Mouse (Mus musculus) CH12.LX (cell line): Measurements from ENCODE around the gene Btnl6. TPM values are rescaled to one million over a fixed set of nuclear protein-coding genes. Genes with fewer than 3 reads are reported as not detected.

Source experiments
- DNase-seq: peaks from one replicate; pipeline ENCODE4 v3.0.0-alpha.2; 2013; ENCODE audit errors: extremely low read depth
- H3K27ac ChIP-seq: 2 replicates; pipeline ENCODE4 v1.5.1; 2012; ENCODE audit warnings: low read depth, mild to moderate bottlenecking, control low read depth, moderate library complexity; ENCODE audit not compliant: insufficient read depth
- H3K27me3 ChIP-seq: replicated peaks from 2 replicates; pipeline ENCODE3; 2012; ENCODE audit warnings: inconsistent platforms
- H3K36me3 ChIP-seq, 2 experiments: replicated peaks in 1 of 2; 2 replicates each; pipeline versions ENCODE3 to v1.6.1; 2012; ENCODE audit warnings: inconsistent platforms in 1 of 2, low read length in 1 of 2, mild to moderate bottlenecking in 1 of 2, mixed read lengths in 1 of 2, moderate library complexity in 1 of 2; ENCODE audit not compliant: control insufficient read depth in 1 of 2, insufficient read depth in 1 of 2
- H3K4me1 ChIP-seq, 2 experiments: 2 replicates each; pipeline ENCODE4 v1.6.1; 2012; ENCODE audit warnings: inconsistent platforms in 1 of 2, moderate library complexity in 1 of 2; ENCODE audit not compliant: insufficient read depth in 2 of 2, control insufficient read depth in 1 of 2
- H3K4me2 ChIP-seq: 2 replicates; pipeline ENCODE4 v1.6.1; 2012; ENCODE audit warnings: low read depth, mild to moderate bottlenecking, control low read depth; ENCODE audit not compliant: poor library complexity, insufficient read depth, severe bottlenecking
- H3K4me3 ChIP-seq, 3 experiments: fragments of 150-350 bp in 1 of 3; sonication (generic) in 1 of 3; replicated peaks in 1 of 3; 2 replicates each; pipeline versions ENCODE3 to v1.5.1; 2011 to 2012; ENCODE audit warnings: low read depth in 2 of 3, low read length in 2 of 3, mild to moderate bottlenecking in 2 of 3, moderate library complexity in 2 of 3, control low read depth in 1 of 3, improper control_type of control experiment in 1 of 3, inconsistent platforms in 1 of 3, mixed read lengths in 1 of 3; ENCODE audit not compliant: poor library complexity in 1 of 3
- H3K79me2 ChIP-seq: replicated peaks from 2 replicates; pipeline ENCODE4 v1.6.1; 2012; ENCODE audit warnings: mild to moderate bottlenecking, moderate library complexity; ENCODE audit not compliant: control insufficient read depth, poor library complexity, insufficient read depth, severe bottlenecking; ENCODE audit errors: extremely low read depth
- H3K9ac ChIP-seq: 2 replicates; pipeline ENCODE4 v1.6.1; 2012; ENCODE audit warnings: low read depth, mild to moderate bottlenecking, control low read depth, moderate library complexity; ENCODE audit not compliant: insufficient read depth
- H3K9me3 ChIP-seq: replicated peaks from 2 replicates; pipeline ENCODE3; 2012; ENCODE audit warnings: low read length, inconsistent platforms, mixed read lengths
- CHD1 ChIP-seq: IDR thresholded peaks from 2 replicates; pipeline ENCODE4 v1.6.1; 2012; ENCODE audit warnings: low read depth, low read length, improper control_type of control experiment, inconsistent platforms
- CTCF ChIP-seq, 2 experiments: IDR thresholded peaks in 1 of 2; conservative IDR thresholded peaks in 1 of 2; 2 replicates each; pipeline ENCODE4 v1.5.1; 2011 to 2012; ENCODE audit warnings: low read depth in 2 of 2, low read length in 2 of 2, improper control_type of control experiment in 1 of 2, inconsistent platforms in 1 of 2, mild to moderate bottlenecking in 1 of 2, moderate library complexity in 1 of 2
- E2F4 ChIP-seq: IDR thresholded peaks from 2 replicates; pipeline ENCODE4 v1.6.1; 2011; ENCODE audit warnings: low read depth, low read length, improper control_type of control experiment; ENCODE audit not compliant: insufficient replicate concordance
- EP300 ChIP-seq: IDR thresholded peaks from 2 replicates; pipeline ENCODE4 v1.6.1; 2011; ENCODE audit warnings: low read length, improper control_type of control experiment
- ETS1 ChIP-seq: conservative IDR thresholded peaks from 2 replicates; pipeline ENCODE4 v1.6.1; 2012; ENCODE audit warnings: low read depth, mild to moderate bottlenecking, inconsistent platforms, low read length, improper control_type of control experiment, moderate library complexity
- HCFC1 ChIP-seq: IDR thresholded peaks from 2 replicates; pipeline ENCODE4 v1.6.1; 2012; ENCODE audit warnings: low read depth, mild to moderate bottlenecking, inconsistent platforms, low read length, improper control_type of control experiment
- IRF4 ChIP-seq: IDR thresholded peaks from 2 replicates; pipeline ENCODE4 v1.6.1; 2014; ENCODE audit warnings: low read depth, mild to moderate bottlenecking, inconsistent platforms, low read length, improper control_type of control experiment
- JUN ChIP-seq: IDR thresholded peaks from 2 replicates; pipeline ENCODE4 v1.6.1; 2011; ENCODE audit warnings: low read depth, mild to moderate bottlenecking, low read length, improper control_type of control experiment, moderate library complexity; ENCODE audit not compliant: insufficient read depth
- KAT2A ChIP-seq: IDR thresholded peaks from 2 replicates; pipeline ENCODE4 v1.6.1; 2012; ENCODE audit warnings: low read length, improper control_type of control experiment, inconsistent platforms; ENCODE audit not compliant: insufficient replicate concordance
- MAFK ChIP-seq: IDR thresholded peaks from 2 replicates; pipeline ENCODE4 v1.6.1; 2011; ENCODE audit warnings: low read length, improper control_type of control experiment; ENCODE audit not compliant: insufficient replicate concordance
- MEF2A ChIP-seq: IDR thresholded peaks from 2 replicates; pipeline ENCODE4 v1.6.1; 2014; ENCODE audit warnings: low read depth, mild to moderate bottlenecking, inconsistent platforms, low read length, improper control_type of control experiment, borderline replicate concordance
- MXI1 ChIP-seq: IDR thresholded peaks from 2 replicates; pipeline ENCODE4 v1.6.1; 2011; ENCODE audit warnings: mild to moderate bottlenecking, low read depth, low read length, improper control_type of control experiment
- MYC ChIP-seq: IDR thresholded peaks from 2 replicates; pipeline ENCODE4 v1.6.1; 2011; ENCODE audit warnings: low read depth, mild to moderate bottlenecking, improper control_type of control experiment, low read length
- NELFE ChIP-seq: IDR thresholded peaks from 2 replicates; pipeline ENCODE4 v1.6.1; 2011; ENCODE audit warnings: low read depth, low read length, improper control_type of control experiment
- NRF1 ChIP-seq: IDR thresholded peaks from 2 replicates; pipeline ENCODE4 v1.6.1; 2014; ENCODE audit warnings: low read depth, mild to moderate bottlenecking, inconsistent platforms, low read length, improper control_type of control experiment, moderate library complexity
- POLR2AphosphoS2 ChIP-seq: IDR thresholded peaks from 2 replicates; pipeline ENCODE4 v1.6.1; 2011; ENCODE audit warnings: low read depth, low read length, improper control_type of control experiment
- SIN3A ChIP-seq: IDR thresholded peaks from 2 replicates; pipeline ENCODE4 v1.6.1; 2012; ENCODE audit warnings: low read length, improper control_type of control experiment, inconsistent platforms
- TCF12 ChIP-seq: IDR thresholded peaks from 2 replicates; pipeline ENCODE4 v1.6.1; 2014; ENCODE audit warnings: low read depth, mild to moderate bottlenecking, inconsistent platforms, low read length, improper control_type of control experiment
- UBTF ChIP-seq: IDR thresholded peaks from 2 replicates; pipeline ENCODE4 v1.6.1; 2012; ENCODE audit warnings: low read depth, mild to moderate bottlenecking, inconsistent platforms, low read length, improper control_type of control experiment, moderate library complexity
- ZC3H11A ChIP-seq: IDR thresholded peaks from 2 replicates; pipeline ENCODE4 v1.6.1; 2012; ENCODE audit warnings: low read depth, mild to moderate bottlenecking, inconsistent platforms, low read length, improper control_type of control experiment
- ZKSCAN1 ChIP-seq: IDR thresholded peaks from 2 replicates; pipeline ENCODE4 v1.6.1; 2012; ENCODE audit warnings: low read depth, inconsistent platforms, low read length, improper control_type of control experiment, borderline replicate concordance
- dilution Hi-C: fragments of 300-500 bp; cut with MboI; formaldehyde crosslinking; loops from 2 replicates; pipeline ENCODE4 v1.14.3; 2020; ENCODE audit warnings: low sequenced_read_pairs; ENCODE audit not compliant: extremely low pct_unique_long_range_greater_than_20kb, extremely low pct_ligation_motif_present
- in situ Hi-C: fragments of 300-500 bp; cut with MboI; formaldehyde crosslinking; loops from 3 replicates; pipeline ENCODE4 v1.14.3; 2019; ENCODE audit warnings: low sequenced_read_pairs, low pct_ligation_motif_present, low pct_unique_long_range_greater_than_20kb, mixed read lengths
- polyA plus RNA-seq: library from polyadenylated mRNA; unstranded; fragments of >175 nt; gene quantifications from 2 replicates; pipeline ENCODE4 v1.2.1, GENCODE M21; 2012; ENCODE audit warnings: low read depth; ENCODE audit not compliant: insufficient read length
- total RNA-seq, 2 experiments: library from RNA; depleted of rRNA; stranded (reverse); fragments of 300-350 nt in 1 of 2; fragments of >200 nt in 1 of 2; gene quantifications; 2 replicates each; pipeline ENCODE4 v1.2.3; 2012 to 2014

Btnl6 gene
- total RNA-seq (2012; rRNA removed) (not detected in 2 replicates), total RNA-seq (2014; rRNA removed) (not detected in 2 replicates), polyA plus RNA-seq (not detected in 2 replicates)

DNA sequence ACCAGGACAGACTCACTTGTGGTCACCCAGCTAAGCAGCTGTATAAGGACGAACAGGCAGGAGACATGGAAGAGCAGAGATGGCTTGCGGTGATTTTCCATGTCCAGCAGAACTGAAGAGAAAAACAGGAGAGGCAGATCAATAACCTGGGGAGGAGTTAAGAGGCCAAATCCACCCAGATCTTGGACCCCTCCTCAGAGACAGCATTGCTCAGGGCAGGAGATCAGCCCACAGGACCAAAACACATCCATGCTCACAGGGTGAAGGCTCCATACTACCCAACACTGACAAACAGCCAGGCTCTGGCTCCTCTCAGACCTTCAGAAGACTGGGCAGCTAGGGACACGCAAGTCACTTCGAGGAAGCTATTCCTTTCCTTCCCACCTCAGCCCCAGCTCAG is at the start of gene Btnl6:
TSS of gene Btnl6 (minus strand) at position 101 of the 400 bp plus-strand sequence.
- dilution Hi-C loops = no loop called here
- in situ Hi-C loops = loop anchor here (5.0 kb wide), 1 partner anchor 45 kb away; no protein-coding TSS in a partner anchor

DNA sequence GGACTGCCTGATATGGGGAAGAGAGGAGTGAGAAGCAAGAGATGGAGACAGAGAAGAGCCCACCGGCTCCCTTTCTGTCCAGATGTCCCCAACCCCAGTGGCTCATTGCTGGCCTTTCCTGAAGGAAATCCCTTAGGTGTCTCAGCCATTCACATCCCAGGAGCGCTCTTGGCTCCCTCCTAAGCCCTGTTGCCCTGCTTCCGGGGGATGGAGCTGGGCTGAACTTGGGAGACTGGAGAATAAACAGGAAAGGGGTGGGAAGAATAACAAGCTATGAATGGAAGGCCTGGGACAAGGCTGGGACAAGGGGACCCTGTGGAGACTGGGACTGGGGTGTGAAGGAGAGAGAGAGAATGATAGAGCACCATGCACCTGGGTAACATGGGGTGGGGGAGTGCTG is 47.6 kb upstream of the Btnl6 start:
- no peak overlapping the region for H3K9ac ChIP-seq
- no peaks in the 10 kb centered on the region for H3K79me2 ChIP-seq
- H3K4me3 ChIP-seq = no peak overlapping the region
- in situ Hi-C loops = loop anchor here (5.0 kb wide), 1 partner anchor 53 kb away; the partner anchor contains the start of gene Egfl8
- no peak for DNase-seq
- H3K9me3 ChIP-seq = peaks cover 10% of the 10 kb centered on the region
- no peak overlapping the region for H3K4me2 ChIP-seq
- H3K4me1 ChIP-seq = peaks cover 0 to 9% of the 10 kb centered on the region in 2 experiments; a peak in 2 of 4 replicates
- TF ChIP-seq MYC (no peak), JUN (no peak), E2F4 (no peak)
- TF ChIP-seq, all 38 proteins: peak for 0
- Histone ChIP-seq H3K27ac (no peak overlapping the region), H3K36me3 (no peaks in the 10 kb centered on the region), H3K27me3 (peaks cover 55% of the 10 kb centered on the region)
- dilution Hi-C loops = no loop called here

More for the DNA sequence above, at the start of gene Btnl6:
- DNase-seq = no peak
- H3K36me3 ChIP-seq = no peaks in the 10 kb centered on the region
- H3K4me2 ChIP-seq = no peak within 1 kb of the TSS
- TF ChIP-seq MAFK (no peak), POLR2AphosphoS2 (no peak), TCF12 (no peak), KAT2A (no peak), UBTF (no peak), CTCF (conservative IDR thresholded peaks at IDR 0.05 in 1 of 2, IDR thresholded peaks at IDR 0.05 in 1 of 2; ENCODE audit: low read depth in 2 of 2, low read length in 2 of 2) (no peak), IRF4 (no peak), E2F4 (no peak), MXI1 (no peak), MYC (no peak), ETS1 (no peak), EP300 (no peak), SIN3A (no peak), CHD1 (no peak), MEF2A (no peak), HCFC1 (no peak), ZKSCAN1 (no peak), NRF1 (no peak), ZC3H11A (no peak), NELFE (no peak)
- H3K79me2 ChIP-seq = no peaks in the 10 kb centered on the region
- no peak within 1 kb of the TSS for H3K9ac ChIP-seq
- H3K4me3 ChIP-seq = no peak within 1 kb of the TSS
- no peak within 1 kb of the TSS for H3K27ac ChIP-seq
- H3K9me3 ChIP-seq = no peaks in the 10 kb centered on the region
- peaks cover 24% of the 10 kb centered on the region for H3K27me3 ChIP-seq
- H3K4me1 ChIP-seq = no peaks in the 10 kb centered on the region
